Mouse (Mus musculus) kidney, postnatal 0 days (tissue): ENCODE data around the gene Git1. TPM values are rescaled to one million over a fixed set of nuclear protein-coding genes. Genes with fewer than 3 reads are reported as not detected.
A peak's percentile ranks its signal among the peaks of the same experiment; 100 is the strongest.

Experiments
- ATAC-seq: fragments of 200-750 bp; cut with Nextera tagmentation; replicated peaks from 2 replicates; pipeline ENCODE4 v1.8.0; 2017; ENCODE audit warnings: low read depth, moderate number of reproducible peaks, moderate TSS enrichment, moderate library complexity; ENCODE audit not compliant: low FRiP score
- DNase-seq: peaks from one replicate; pipeline ENCODE4 v3.0.0-alpha.2; 2016; ENCODE audit warnings: low spot score
- H3K27ac ChIP-seq: fragments of 300-500 bp; sonication (generic); 2 replicates; pipeline ENCODE4 v1.5.1; 2014; ENCODE audit warnings: mild to moderate bottlenecking
- H3K27me3 ChIP-seq: fragments of 300-500 bp; sonication (generic); 2 replicates; pipeline ENCODE4 v1.6.1; 2014; ENCODE audit warnings: low read length, mixed read lengths; ENCODE audit not compliant: insufficient read depth
- H3K36me3 ChIP-seq: fragments of 300-500 bp; sonication (generic); 2 replicates; pipeline ENCODE4 v1.6.1; 2014; ENCODE audit warnings: low read length, mixed read lengths; ENCODE audit not compliant: insufficient read depth
- H3K4me1 ChIP-seq: fragments of 300-500 bp; sonication (generic); replicated peaks from 2 replicates; pipeline ENCODE4 v1.6.1; 2014; ENCODE audit warnings: antibody characterized with exemption, low read length, mixed read lengths; ENCODE audit not compliant: insufficient read depth
- H3K4me2 ChIP-seq: fragments of 300-500 bp; sonication (generic); 2 replicates; pipeline ENCODE4 v1.6.1; 2014; ENCODE audit warnings: mild to moderate bottlenecking, low read length, moderate library complexity, mixed read lengths
- H3K4me3 ChIP-seq: fragments of 300-500 bp; sonication (generic); replicated peaks from 2 replicates; pipeline ENCODE4 v1.5.1; 2014; ENCODE audit warnings: low read depth, low read length
- H3K9ac ChIP-seq: fragments of 300-500 bp; sonication (generic); 2 replicates; pipeline ENCODE4 v1.6.1; 2014; ENCODE audit warnings: low read depth, low read length
- H3K9me3 ChIP-seq: fragments of 300-500 bp; sonication (generic); replicated peaks from 2 replicates; pipeline ENCODE4 v1.6.1; 2016; ENCODE audit warnings: low read length, inconsistent platforms, mixed read lengths
- CTCF ChIP-seq: IDR thresholded peaks from 2 replicates; pipeline ENCODE4 v1.5.1; 2016; ENCODE audit warnings: antibody characterized with exemption, low read depth, mild to moderate bottlenecking, moderate library complexity
- WGBS: fragments of 180-500 bp; shearing (Covaris S2); extraction: QIAGEN DNeasy Blood & Tissue Kit; methylation state at CpG from one replicate; pipeline ENCODE4 v1.1.7; 2014; 5-methylcytosine and 5-hydroxymethylcytosine counted together
- polyA plus RNA-seq: library from polyadenylated mRNA; unstranded; fragments of >200 nt; fragmentation: Nextera tagmentation; extraction: Ambion mirVana; gene quantifications from 2 replicates; pipeline ENCODE4 v1.2.1, GENCODE M21; 2015

Git1 gene
- polyA plus RNA-seq, 1 experiment from 2014 or later, result 11.3 TPM

DNA sequence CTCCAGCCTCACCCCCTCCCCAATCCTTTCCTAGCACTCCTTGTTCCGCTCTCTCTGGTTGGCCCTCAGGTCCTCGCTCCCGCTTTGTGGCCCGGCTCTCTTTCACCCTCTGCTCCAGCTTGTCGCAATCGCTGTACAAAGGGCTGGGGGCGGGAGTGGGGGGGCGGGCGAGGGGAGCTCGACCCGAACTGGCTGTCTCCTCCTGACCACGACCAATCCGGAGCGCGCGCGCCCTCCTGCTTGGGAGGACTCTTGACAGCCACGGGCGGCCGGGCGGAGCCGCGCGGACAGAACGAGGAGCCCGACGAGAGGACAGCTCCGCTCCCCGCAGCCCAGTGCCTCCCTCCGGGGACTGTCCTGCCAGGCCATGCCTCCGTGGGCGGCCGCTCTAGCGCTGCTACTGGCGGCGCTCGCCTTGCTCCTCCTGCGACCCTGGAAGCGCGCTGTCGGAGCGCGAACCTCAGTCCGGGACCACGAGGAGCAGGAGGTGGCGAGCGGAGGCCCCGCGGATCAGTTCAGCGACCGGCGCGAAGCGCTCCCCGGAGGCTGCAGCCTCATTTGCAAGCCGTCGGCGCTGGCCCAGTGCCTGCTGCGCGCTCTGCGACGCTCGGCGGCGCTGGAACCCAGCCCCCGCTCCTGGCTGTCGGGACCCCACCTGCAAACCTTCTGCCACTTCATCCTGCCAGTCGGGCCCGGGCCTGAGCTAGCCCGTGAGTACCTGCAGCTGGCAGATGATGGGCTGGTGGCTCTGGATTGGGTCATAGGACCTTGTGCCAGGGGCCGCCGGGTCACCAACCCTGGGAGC is 21.7 kb downstream of the Git1 start, which contains the start of gene Abhd15:
TSS of gene Abhd15 (plus strand) at position 290 of the 805 bp plus-strand sequence.
- H3K4me1 ChIP-seq, result peaks cover 24% of the 10 kb centered on the region
- WGBS, result under 1% methylated on average over 64 of the region's 72 CpGs
- peak within 1 kb of the TSS; percentile 43 for H3K4me3 ChIP-seq
- H3K27me3 ChIP-seq, result no peaks in the 10 kb centered on the region
- no peaks in the 10 kb centered on the region for H3K9me3 ChIP-seq
- H3K9ac ChIP-seq, result peak within 1 kb of the TSS; percentile 50
- DNase-seq (peak; percentile 79), ATAC-seq (peak; percentile 45)
- H3K4me2 ChIP-seq, result peak within 1 kb of the TSS; percentile 91
- H3K36me3 ChIP-seq, result no peaks in the 10 kb centered on the region
- 0 out of 2 replicates have a peak within 1 kb of the TSS, but pooled peaks have one; percentile 13 for H3K27ac ChIP-seq
- TF ChIP-seq CTCF, result no peak

GRCm38 (mm10) chr11:77515637-77516552 is 22.5 kb downstream of the Git1 start, which contains the start of gene Trp53i13:
Gene Trp53i13 (minus strand): TSS chr11:77515980.
- peaks cover 22% of the 10 kb centered on the region for H3K4me1 ChIP-seq
- H3K4me3 ChIP-seq, result peak within 1 kb of the TSS; percentile 43
- peak within 1 kb of the TSS; percentile 91 for H3K4me2 ChIP-seq
- no peaks in the 10 kb centered on the region for H3K36me3 ChIP-seq
- ATAC-seq, result no peak
- H3K9ac ChIP-seq, result peak within 1 kb of the TSS; percentile 50
- TF ChIP-seq CTCF, result no peak
- WGBS, result 10% methylated on average over 39 of the region's 39 CpGs
- 0 out of 2 replicates have a peak within 1 kb of the TSS, but pooled peaks have one; percentile 13 for H3K27ac ChIP-seq
- no peaks in the 10 kb centered on the region for H3K27me3 ChIP-seq
- no peaks in the 10 kb centered on the region for H3K9me3 ChIP-seq
- no peak for DNase-seq

DNA sequence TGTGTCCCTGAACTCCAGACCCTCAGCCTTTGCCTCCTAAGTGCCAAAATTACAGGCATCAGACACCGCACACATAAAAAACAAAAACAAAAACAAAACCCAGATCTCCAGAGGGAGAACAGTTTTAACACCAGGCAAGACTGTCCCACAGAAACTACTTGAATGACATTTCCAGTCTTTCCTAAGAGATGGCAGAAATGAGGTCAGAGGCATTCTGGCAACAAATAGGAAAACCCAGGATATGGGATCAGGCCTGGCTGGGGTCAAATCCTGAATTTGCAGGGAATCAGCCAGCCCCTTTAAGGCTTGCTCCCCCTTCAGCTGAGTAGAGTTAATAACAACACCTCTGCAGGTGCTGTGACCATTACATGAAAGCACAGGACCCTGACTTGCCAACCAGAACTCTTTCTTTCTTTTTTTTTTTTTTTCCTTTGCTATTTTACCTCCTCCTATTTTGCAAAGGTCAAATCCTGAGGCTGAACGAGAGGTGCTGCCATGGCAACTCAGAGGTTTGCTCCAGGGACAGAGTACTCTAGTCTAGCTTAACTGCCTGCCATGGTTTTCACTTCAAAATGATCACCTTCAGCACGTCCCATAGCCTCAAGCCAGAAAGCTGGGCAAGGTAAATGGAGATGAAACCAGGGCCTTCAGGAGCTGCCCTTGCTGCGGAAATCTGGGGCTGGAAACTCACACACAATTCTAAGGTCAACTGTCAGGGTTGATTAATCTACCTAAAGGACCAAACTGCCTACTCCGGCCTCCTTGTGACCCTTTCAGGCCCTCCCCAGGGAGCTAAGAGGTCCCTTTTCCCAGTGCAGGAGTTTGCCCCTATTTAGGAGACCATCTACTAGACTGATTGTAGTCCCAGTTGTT is 23.4 kb downstream of the Git1 start:
- peaks cover 22% of the 10 kb centered on the region for H3K4me1 ChIP-seq
- WGBS, result 62% methylated on average over 5 of the region's 5 CpGs

GRCm38 (mm10) chr11:77518051-77518798 is 24.9 kb downstream of the Git1 start:
- H3K36me3 ChIP-seq, result no peaks in the 10 kb centered on the region
- ATAC-seq, result no peak
- no peak overlapping the region for H3K9ac ChIP-seq
- H3K4me2 ChIP-seq, result no peak overlapping the region
- peaks cover 18% of the 10 kb centered on the region for H3K4me1 ChIP-seq
- DNase-seq, result no peak
- no peaks in the 10 kb centered on the region for H3K9me3 ChIP-seq
- no peak overlapping the region for H3K27ac ChIP-seq
- no peak overlapping the region for H3K4me3 ChIP-seq
- WGBS, result 75% methylated on average over 27 of the region's 27 CpGs
- no peaks in the 10 kb centered on the region for H3K27me3 ChIP-seq
- TF ChIP-seq CTCF, result no peak

More for the DNA sequence above, 23.4 kb downstream of the Git1 start:
- no peak overlapping the region for H3K9ac ChIP-seq
- DNase-seq (no peak), ATAC-seq (no peak)
- H3K4me3 ChIP-seq, result no peak overlapping the region
- H3K36me3 ChIP-seq, result no peaks in the 10 kb centered on the region
- no peak overlapping the region for H3K27ac ChIP-seq
- no peak; the same call in 1 of the 2 replicates for TF ChIP-seq CTCF
- no peaks in the 10 kb centered on the region for H3K9me3 ChIP-seq
- no peak overlapping the region for H3K4me2 ChIP-seq
- no peaks in the 10 kb centered on the region for H3K27me3 ChIP-seq

GRCm38 (mm10) chr11:77519043-77519442 is 25.7 kb downstream of the Git1 start, which contains the start of gene Gm10392:
Gene Gm10392 (minus strand): TSS chr11:77519198.
- WGBS, result 58% methylated on average over 5 of the region's 5 CpGs
- DNase-seq, result no peak
- no peak within 1 kb of the TSS for H3K9ac ChIP-seq
- no peak within 1 kb of the TSS for H3K4me2 ChIP-seq
- H3K27ac ChIP-seq, result no peak within 1 kb of the TSS
- TF ChIP-seq CTCF, result no peak
- H3K36me3 ChIP-seq, result no peaks in the 10 kb centered on the region
- no peak within 1 kb of the TSS for H3K4me3 ChIP-seq
- H3K27me3 ChIP-seq, result no peaks in the 10 kb centered on the region
- H3K4me1 ChIP-seq, result peaks cover 12% of the 10 kb centered on the region
- no peak for ATAC-seq
- no peaks in the 10 kb centered on the region for H3K9me3 ChIP-seq
